Mouse (Mus musculus): ENCODE measurements around the gene Col6a5. TPM values are rescaled to one million over a fixed set of nuclear protein-coding genes. Genes with fewer than 3 reads are reported as not detected.
A peak's percentile ranks its signal among the peaks of the same experiment; 100 is the strongest.

The Col6a5 gene
- under 1 TPM; 0.40 to 0.54 TPM for total RNA-seq (2021)

GRCm38 (mm10) chr9:105960533-105960932 is at the start of gene Col6a5:
TSS of gene Col6a5 (minus strand) at chr9:105960643.
- no peak for DNase-seq (ENCODE audit: extremely low spot score in 1 of 2, low spot score in 1 of 2)

GRCm38 (mm10) chr9:105997955-105998354 is 37.5 kb upstream of the Col6a5 start:
- no peak for DNase-seq (ENCODE audit: extremely low spot score in 1 of 2, low spot score in 1 of 2)

GRCm38 (mm10) chr9:105992425-105992824 is 32.0 kb upstream of the Col6a5 start:
- DNase-seq (ENCODE audit: extremely low spot score in 1 of 2, low spot score in 1 of 2), result no peak

- no peak for DNase-seq (ENCODE audit: extremely low spot score in 1 of 2, low spot score in 1 of 2)
Measured at GRCm38 (mm10) chr9:105990099-105990498, 29.7 kb upstream of the Col6a5 start.

GRCm38 (mm10) chr9:105989468-105989867 is 29.0 kb upstream of the Col6a5 start:
- no peak for DNase-seq (ENCODE audit: extremely low spot score in 1 of 2, low spot score in 1 of 2)

GRCm38 (mm10) chr9:105988096-105988495 is 27.7 kb upstream of the Col6a5 start:
- DNase-seq (ENCODE audit: extremely low spot score in 1 of 2, low spot score in 1 of 2), result no peak

- DNase-seq (ENCODE audit: extremely low spot score in 1 of 2, low spot score in 1 of 2), result no peak
Measured at GRCm38 (mm10) chr9:105984931-105985519, 24.6 kb upstream of the Col6a5 start.

- no peak for DNase-seq (ENCODE audit: extremely low spot score in 1 of 2, low spot score in 1 of 2)
Measured at GRCm38 (mm10) chr9:105978479-105978878, 18.0 kb upstream of the Col6a5 start.

- DNase-seq (ENCODE audit: extremely low spot score in 1 of 2, low spot score in 1 of 2), result no peak
Measured at GRCm38 (mm10) chr9:105976871-105977270, 16.4 kb upstream of the Col6a5 start.

- no peak for DNase-seq (ENCODE audit: extremely low spot score in 1 of 2, low spot score in 1 of 2)
Measured at GRCm38 (mm10) chr9:105976314-105976713, 15.9 kb upstream of the Col6a5 start.

- DNase-seq (ENCODE audit: extremely low spot score in 1 of 2, low spot score in 1 of 2), result no peak
Measured at GRCm38 (mm10) chr9:105973736-105974135, 13.3 kb upstream of the Col6a5 start.

GRCm38 (mm10) chr9:105972031-105972430 is 11.6 kb upstream of the Col6a5 start:
- DNase-seq (ENCODE audit: extremely low spot score in 1 of 2, low spot score in 1 of 2), result no peak

- DNase-seq (ENCODE audit: extremely low spot score in 1 of 2, low spot score in 1 of 2), result no peak
Measured at GRCm38 (mm10) chr9:105971351-105971894, 11.0 kb upstream of the Col6a5 start.

GRCm38 (mm10) chr9:105970901-105971300 is 10.5 kb upstream of the Col6a5 start:
- no peak for DNase-seq (ENCODE audit: extremely low spot score in 1 of 2, low spot score in 1 of 2)

- DNase-seq (ENCODE audit: extremely low spot score in 1 of 2, low spot score in 1 of 2), result no peak
Measured at GRCm38 (mm10) chr9:105967976-105968375, 7.5 kb upstream of the Col6a5 start.

GRCm38 (mm10) chr9:105959116-105959515 is 1.3 kb downstream of the Col6a5 start:
- DNase-seq (ENCODE audit: extremely low spot score in 1 of 2, low spot score in 1 of 2), result no peak

- DNase-seq (ENCODE audit: extremely low spot score in 1 of 2, low spot score in 1 of 2), result no peak
Measured at GRCm38 (mm10) chr9:105949755-105950154, 10.7 kb downstream of the Col6a5 start.

GRCm38 (mm10) chr9:105947577-105947976 is 12.9 kb downstream of the Col6a5 start:
- DNase-seq (ENCODE audit: extremely low spot score in 1 of 2, low spot score in 1 of 2), result peak; percentile 18 to 32

- DNase-seq (ENCODE audit: extremely low spot score in 1 of 2, low spot score in 1 of 2), result no peak
Measured at GRCm38 (mm10) chr9:105933816-105934215, 26.6 kb downstream of the Col6a5 start.

- no peak for DNase-seq (ENCODE audit: extremely low spot score in 1 of 2, low spot score in 1 of 2)
Measured at GRCm38 (mm10) chr9:105929287-105929686, 31.2 kb downstream of the Col6a5 start.

- no peak for DNase-seq (ENCODE audit: extremely low spot score in 1 of 2, low spot score in 1 of 2)
Measured at GRCm38 (mm10) chr9:105928406-105929071, 31.9 kb downstream of the Col6a5 start.

GRCm38 (mm10) chr9:105923659-105924058 is 36.8 kb downstream of the Col6a5 start:
- DNase-seq (ENCODE audit: extremely low spot score in 1 of 2, low spot score in 1 of 2), result no peak

Data from layer of hippocampus, postnatal 25 days (tissue).